Mouse (Mus musculus): Measurements from ENCODE around the gene Sirt4.

DNA sequence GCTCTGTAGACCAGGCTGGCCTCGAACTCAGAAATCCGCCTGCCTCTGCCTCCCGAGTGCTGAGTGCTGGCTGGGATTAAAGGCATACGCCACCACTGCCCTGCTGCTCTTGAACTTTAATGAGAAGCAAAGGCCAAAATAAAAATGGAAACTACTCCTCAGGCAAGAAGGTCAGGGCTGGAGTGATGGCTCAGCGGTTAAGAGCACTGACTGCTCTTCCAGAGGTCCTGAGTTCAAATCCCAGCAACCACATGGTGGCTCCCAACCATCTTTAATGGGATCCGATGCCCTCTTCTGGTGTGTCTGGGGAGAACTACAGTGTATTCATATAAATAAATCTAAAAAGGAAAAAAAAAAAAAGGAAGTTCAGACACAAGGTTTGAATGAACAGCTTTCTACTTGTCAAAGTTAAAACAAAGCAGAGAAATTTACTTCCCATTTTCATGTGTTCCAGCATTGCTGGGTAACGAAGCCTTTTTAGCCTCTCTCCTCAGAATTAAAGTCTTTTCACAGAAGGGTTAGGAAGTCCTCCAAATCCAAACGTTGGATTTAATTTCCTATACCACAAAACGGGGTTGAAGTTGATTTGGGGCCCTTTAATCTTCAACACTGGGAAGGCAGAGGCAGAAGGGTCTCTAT lies 3.5 kb upstream of the Sirt4 start:
- TF ChIP-seq CTCF (IDR thresholded peaks at IDR 0.05; ENCODE audit: control insufficient read depth, insufficient read depth, low read length), result no peak
- TF ChIP-seq POLR2A (IDR thresholded peaks at IDR 0.05; ENCODE audit: borderline replicate concordance, control insufficient read depth, low read depth, low read length), result no peak
